Mouse (Mus musculus) hindbrain, embryonic 14.5 days (tissue): ENCODE measurements around the gene Ubr1. TPM values are rescaled to one million over a fixed set of nuclear protein-coding genes. Genes with fewer than 3 reads are reported as not detected.
A peak's percentile ranks its signal among the peaks of the same experiment; 100 is the strongest.

Experiments used
- ATAC-seq: fragments of 200-750 bp; cut with Nextera tagmentation; 2 replicates; pipeline ENCODE4 v1.8.0; 2017; ENCODE audit warnings: moderate number of reproducible peaks, mild to moderate bottlenecking, moderate TSS enrichment, moderate library complexity; ENCODE audit not compliant: low FRiP score
- DNase-seq: peaks from one replicate; pipeline ENCODE4 v3.0.0-alpha.2; 2015; ENCODE audit warnings: low spot score
- H3K27ac ChIP-seq: fragments of 300-500 bp; sonication (generic); 2 replicates; pipeline ENCODE4 v1.5.1; 2014; ENCODE audit warnings: mild to moderate bottlenecking, moderate library complexity
- H3K27me3 ChIP-seq: fragments of 300-500 bp; sonication (generic); 2 replicates; pipeline ENCODE4 v1.6.1; 2014; ENCODE audit warnings: mild to moderate bottlenecking, low read length, mixed read lengths; ENCODE audit not compliant: control insufficient read depth, insufficient read depth
- H3K36me3 ChIP-seq: fragments of 300-500 bp; sonication (generic); replicated peaks from 2 replicates; pipeline ENCODE4 v1.6.1; 2014; ENCODE audit not compliant: control insufficient read depth, insufficient read depth
- H3K4me1 ChIP-seq: fragments of 300-500 bp; sonication (generic); replicated peaks from 2 replicates; pipeline ENCODE4 v1.6.1; 2014; ENCODE audit warnings: antibody characterized with exemption, low read length, mixed read lengths; ENCODE audit not compliant: control insufficient read depth, insufficient read depth
- H3K4me2 ChIP-seq: fragments of 300-500 bp; sonication (generic); replicated peaks from 2 replicates; pipeline ENCODE4 v1.6.1; 2014; ENCODE audit warnings: mild to moderate bottlenecking, moderate library complexity
- H3K4me3 ChIP-seq: fragments of 300-500 bp; sonication (generic); replicated peaks from 2 replicates; pipeline ENCODE4 v1.5.1; 2014; ENCODE audit warnings: mild to moderate bottlenecking, low read length
- H3K9ac ChIP-seq: fragments of 300-500 bp; sonication (generic); 2 replicates; pipeline ENCODE4 v1.6.1; 2014
- H3K9me3 ChIP-seq: fragments of 300-500 bp; sonication (generic); 2 replicates; pipeline ENCODE4 v1.6.1; 2016; ENCODE audit warnings: low read length; ENCODE audit not compliant: control insufficient read depth
- WGBS: fragments of 180-500 bp; shearing (Covaris S2); extraction: QIAGEN DNeasy Blood & Tissue Kit; methylation state at CpG from one replicate; pipeline ENCODE4 v1.1.7; 2014; 5-methylcytosine and 5-hydroxymethylcytosine counted together
- polyA plus RNA-seq: library from polyadenylated mRNA; unstranded; fragments of >200 nt; fragmentation: Nextera tagmentation; extraction: Ambion mirVana; gene quantifications from 2 replicates; pipeline ENCODE4 v1.2.1, GENCODE M21; 2014

Gene Ubr1
- polyA plus RNA-seq, 1 experiment from 2014 or later = 32.8 TPM

GRCm38 (mm10) chr2:120852626-120853025 lies 117.9 kb downstream of the Ubr1 start:
- H3K4me3 ChIP-seq = no peak overlapping the region
- no peak overlapping the region for H3K4me2 ChIP-seq
- ATAC-seq (no peak), DNase-seq (no peak)
- H3K36me3 ChIP-seq = no peaks in the 10 kb centered on the region
- no peak overlapping the region for H3K9ac ChIP-seq
- no peaks in the 10 kb centered on the region for H3K27me3 ChIP-seq
- 41% methylated on average over 1 of the region's 1 CpGs for WGBS
- H3K27ac ChIP-seq = no peak overlapping the region
- no peaks in the 10 kb centered on the region for H3K9me3 ChIP-seq
- peaks cover 20% of the 10 kb centered on the region; the same call in 1 of the 2 replicates for H3K4me1 ChIP-seq

GRCm38 (mm10) chr2:120850424-120851082 lies 120.0 kb downstream of the Ubr1 start, which contains the start of gene Ttbk2:
Gene Ttbk2, minus strand, starts transcription at chr2:120850604.
- H3K9ac ChIP-seq = peak within 1 kb of the TSS; percentile 85
- H3K36me3 ChIP-seq = no peaks in the 10 kb centered on the region
- peak; percentile 98 for DNase-seq
- H3K9me3 ChIP-seq = no peaks in the 10 kb centered on the region
- peak within 1 kb of the TSS; percentile 91 for H3K27ac ChIP-seq
- ATAC-seq = peak; percentile 100
- H3K4me1 ChIP-seq = peaks cover 21% of the 10 kb centered on the region; the same call in 1 of the 2 replicates
- peak within 1 kb of the TSS; percentile 74 for H3K4me2 ChIP-seq
- no peaks in the 10 kb centered on the region for H3K27me3 ChIP-seq
- peak within 1 kb of the TSS; percentile 88 for H3K4me3 ChIP-seq
- WGBS = 2% methylated on average over 39 of the region's 39 CpGs

GRCm38 (mm10) chr2:120849449-120850423 lies 120.8 kb downstream of the Ubr1 start, which contains the start of gene Cdan1:
Gene Cdan1, minus strand, starts transcription at chr2:120850128.
- peak within 1 kb of the TSS; percentile 74 for H3K4me2 ChIP-seq
- peak; percentile 59 for ATAC-seq
- under 1% methylated on average over 46 of the region's 71 CpGs for WGBS

GRCm38 (mm10) chr2:120845280-120845679 lies 125.2 kb downstream of the Ubr1 start:
- Histone ChIP-seq H3K36me3 (no peaks in the 10 kb centered on the region), H3K9me3 (no peaks in the 10 kb centered on the region), H3K27me3 (no peaks in the 10 kb centered on the region), H3K4me2 (no peak overlapping the region), H3K4me1 (peaks cover 12% of the 10 kb centered on the region; the same call in 1 of the 2 replicates), H3K27ac (no peak overlapping the region), H3K4me3 (no peak overlapping the region), H3K9ac (no peak overlapping the region)
- DNase-seq (no peak), ATAC-seq (no peak)
- WGBS = 96% methylated on average over 1 of the region's 1 CpGs

More at GRCm38 (mm10) chr2:120849449-120850423, 120.8 kb downstream of the Ubr1 start, which contains the start of gene Cdan1:
- peak within 1 kb of the TSS; percentile 91 for H3K27ac ChIP-seq
- H3K4me3 ChIP-seq = peak within 1 kb of the TSS; percentile 88
- H3K27me3 ChIP-seq = no peaks in the 10 kb centered on the region
- H3K9ac ChIP-seq = peak within 1 kb of the TSS; percentile 85
- H3K9me3 ChIP-seq = no peaks in the 10 kb centered on the region
- H3K4me1 ChIP-seq = peaks cover 21% of the 10 kb centered on the region; the same call in 1 of the 2 replicates
- no peaks in the 10 kb centered on the region for H3K36me3 ChIP-seq
- peak; percentile 39 for DNase-seq

GRCm38 (mm10) chr2:120843990-120844389 lies 126.5 kb downstream of the Ubr1 start:
- H3K27ac ChIP-seq = no peak overlapping the region
- 88% methylated on average over 4 of the region's 4 CpGs for WGBS
- H3K27me3 ChIP-seq = no peaks in the 10 kb centered on the region
- no peaks in the 10 kb centered on the region for H3K36me3 ChIP-seq
- H3K9me3 ChIP-seq = no peaks in the 10 kb centered on the region
- H3K4me2 ChIP-seq = no peak overlapping the region
- H3K4me3 ChIP-seq = no peak overlapping the region
- peaks cover 8% of the 10 kb centered on the region; the same call in 1 of the 2 replicates for H3K4me1 ChIP-seq
- DNase-seq = no peak
- H3K9ac ChIP-seq = no peak overlapping the region
- ATAC-seq = no peak

GRCm38 (mm10) chr2:120841211-120841610 lies 129.3 kb downstream of the Ubr1 start:
- Histone ChIP-seq H3K27ac (no peak overlapping the region), H3K4me3 (no peak overlapping the region), H3K27me3 (no peaks in the 10 kb centered on the region), H3K9ac (no peak overlapping the region), H3K4me2 (no peak overlapping the region), H3K36me3 (no peaks in the 10 kb centered on the region), H3K4me1 (no peaks in the 10 kb centered on the region), H3K9me3 (peaks cover 3% of the 10 kb centered on the region; the same call in 1 of the 2 replicates)
- ATAC-seq (no peak), DNase-seq (no peak)
- WGBS = 81% methylated on average over 1 of the region's 1 CpGs

GRCm38 (mm10) chr2:120835167-120835566 lies 135.3 kb downstream of the Ubr1 start:
- DNase-seq = no peak
- 97% methylated on average over 4 of the region's 4 CpGs for WGBS
- H3K4me1 ChIP-seq = no peaks in the 10 kb centered on the region

GRCm38 (mm10) chr2:120826936-120827638 lies 143.4 kb downstream of the Ubr1 start:
- 44% methylated on average over 1 of the region's 1 CpGs for WGBS
- ATAC-seq = no peak
- H3K4me1 ChIP-seq = no peaks in the 10 kb centered on the region
- H3K4me3 ChIP-seq = no peak overlapping the region
- DNase-seq = no peak
- no peak overlapping the region for H3K27ac ChIP-seq
- H3K36me3 ChIP-seq = 0 out of 2 replicates have a peak, but pooled peaks cover 2% of the 10 kb centered on the region
- H3K9me3 ChIP-seq = 0 out of 2 replicates have a peak, but pooled peaks cover 2% of the 10 kb centered on the region
- H3K4me2 ChIP-seq = no peak overlapping the region
- H3K9ac ChIP-seq = no peak overlapping the region
- H3K27me3 ChIP-seq = no peaks in the 10 kb centered on the region

More at GRCm38 (mm10) chr2:120835167-120835566, 135.3 kb downstream of the Ubr1 start:
- H3K9ac ChIP-seq = no peak overlapping the region
- H3K27ac ChIP-seq = no peak overlapping the region
- no peak overlapping the region for H3K4me3 ChIP-seq
- peaks cover 6% of the 10 kb centered on the region; the same call in 1 of the 2 replicates for H3K9me3 ChIP-seq
- H3K4me2 ChIP-seq = no peak overlapping the region
- ATAC-seq = no peak
- H3K27me3 ChIP-seq = no peaks in the 10 kb centered on the region
- H3K36me3 ChIP-seq = peaks cover 4% of the 10 kb centered on the region; the same call in 1 of the 2 replicates
